Mouse (Mus musculus): ENCODE results near the gene Gda. TPM values are rescaled to one million over a fixed set of nuclear protein-coding genes. Genes with fewer than 3 reads are reported as not detected.

Gene Gda
- 5.8 and 6.9 TPM in 2 replicates for total RNA-seq (2014; rRNA removed)
- polyA plus RNA-seq (2015; fragmentation: Nextera tagmentation; extraction: Ambion mirVana) = 1.5 and 2.4 TPM in 2 replicates

DNA sequence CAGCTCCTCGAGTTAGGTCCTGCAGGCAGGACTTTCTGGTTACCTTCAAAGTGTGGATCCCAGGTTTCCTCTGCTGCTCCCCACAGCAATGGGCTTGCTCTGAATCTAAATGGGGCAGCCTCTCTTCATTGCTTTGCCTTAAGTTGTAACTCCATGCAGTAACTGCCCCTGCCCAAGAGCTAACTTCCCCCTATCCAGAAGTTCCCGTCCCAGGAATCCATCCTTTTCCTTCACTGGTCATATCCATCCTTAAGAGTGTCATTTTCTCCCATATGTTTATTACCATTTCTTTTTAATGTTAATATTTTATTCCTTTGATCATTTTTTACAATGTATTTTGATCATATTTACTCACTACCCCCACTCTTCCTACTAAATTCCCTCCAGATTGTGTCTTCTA is at the start of gene Gda:
Gda (minus strand) TSS at position 101 of the 400 bp plus-strand sequence.
- no peak for DNase-seq (ENCODE audit: low spot score)
- Histone ChIP-seq H3K9me3 (ENCODE audit: low read length) (no peaks in the 10 kb centered on the region), H3K4me2 (ENCODE audit: low read depth, low read length, poor library complexity, severe bottlenecking) (peak within 1 kb of the TSS; percentile 95), H3K4me1 (ENCODE audit: insufficient read depth, low read length) (peaks cover 4% of the 10 kb centered on the region; the same call in 1 of the 2 replicates), H3K36me3 (ENCODE audit: insufficient read depth, low read length) (no peaks in the 10 kb centered on the region), H3K4me3 (ENCODE audit: low read depth, low read length) (peak within 1 kb of the TSS; percentile 62), H3K27me3 (ENCODE audit: insufficient read depth, low read length) (peaks cover 7% of the 10 kb centered on the region; the same call in 1 of the 2 replicates), H3K27ac (ENCODE audit: low read depth, low read length) (no peak within 1 kb of the TSS), H3K9ac (replicated peaks; ENCODE audit: low read length, poor library complexity, severe bottlenecking) (peak within 1 kb of the TSS; percentile 50; the same call in 1 of the 2 replicates)
- no peak for ATAC-seq (ENCODE audit: low FRiP score)
- no peak for TF ChIP-seq CTCF (IDR thresholded peaks at IDR 0.05)
- 69% methylated on average over 2 of the region's 2 CpGs for WGBS

DNA sequence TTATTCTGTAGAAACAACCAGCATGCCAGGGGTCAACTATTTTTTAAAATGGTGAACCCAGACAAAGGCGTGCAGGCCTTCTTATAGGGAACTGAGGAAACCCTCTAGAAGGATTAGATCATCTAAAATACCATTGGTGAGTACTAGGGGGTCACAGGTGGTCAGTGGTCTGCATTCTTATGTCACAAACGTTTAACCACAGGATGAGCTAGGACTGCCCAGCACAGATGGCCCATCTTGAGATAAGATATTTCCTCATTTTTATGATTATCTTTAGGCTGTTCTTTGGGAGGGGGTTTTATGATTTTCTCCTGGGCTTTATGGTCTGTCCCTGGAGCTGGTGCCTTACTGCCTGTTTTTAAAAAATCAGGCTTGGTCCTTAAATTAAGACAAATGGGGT is 47.0 kb upstream of the Gda start:
- Histone ChIP-seq H3K36me3 (ENCODE audit: insufficient read depth, low read length) (no peaks in the 10 kb centered on the region), H3K4me1 (ENCODE audit: insufficient read depth, low read length) (no peaks in the 10 kb centered on the region), H3K9me3 (ENCODE audit: low read length) (no peaks in the 10 kb centered on the region), H3K9ac (replicated peaks; ENCODE audit: low read length, poor library complexity, severe bottlenecking) (no peak overlapping the region), H3K27me3 (ENCODE audit: insufficient read depth, low read length) (no peaks in the 10 kb centered on the region), H3K4me3 (ENCODE audit: low read depth, low read length) (no peak overlapping the region), H3K4me2 (ENCODE audit: low read depth, low read length, poor library complexity, severe bottlenecking) (no peak overlapping the region), H3K27ac (ENCODE audit: low read depth, low read length) (no peak overlapping the region)
- no peak for ATAC-seq (ENCODE audit: low FRiP score)
- DNase-seq (ENCODE audit: low spot score) = no peak
- TF ChIP-seq CTCF (IDR thresholded peaks at IDR 0.05) = no peak
- WGBS = 73% methylated on average over 2 of the region's 2 CpGs

DNA sequence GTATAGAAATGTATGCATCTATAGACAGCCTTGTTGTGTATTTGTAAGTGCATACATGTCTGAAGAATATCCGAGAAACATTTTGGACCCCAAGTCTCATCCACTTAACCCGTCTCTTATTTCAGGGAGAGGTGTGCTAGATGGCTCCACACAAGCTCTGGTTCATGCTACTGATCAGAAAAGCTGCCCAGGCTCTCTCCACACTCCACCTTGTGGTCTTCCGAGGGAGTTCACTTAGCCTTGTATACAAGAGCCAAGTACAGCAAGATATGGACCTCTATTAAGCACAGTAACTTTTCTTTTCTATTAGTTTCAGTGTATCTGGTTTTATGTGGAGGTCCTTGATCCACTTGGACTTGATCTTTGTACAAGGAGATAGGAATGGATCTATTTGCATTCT is 36.9 kb upstream of the Gda start:
- H3K4me3 ChIP-seq (ENCODE audit: low read depth, low read length) = no peak overlapping the region
- WGBS = 66% methylated on average over 3 of the region's 3 CpGs
- H3K9me3 ChIP-seq (ENCODE audit: low read length) = no peaks in the 10 kb centered on the region
- no peak overlapping the region for H3K27ac ChIP-seq (ENCODE audit: low read depth, low read length)
- DNase-seq (ENCODE audit: low spot score) (peak; percentile 40), ATAC-seq (ENCODE audit: low FRiP score) (no peak)
- H3K4me2 ChIP-seq (ENCODE audit: low read depth, low read length, poor library complexity, severe bottlenecking) = no peak overlapping the region
- no peaks in the 10 kb centered on the region for H3K4me1 ChIP-seq (ENCODE audit: insufficient read depth, low read length)
- no peaks in the 10 kb centered on the region for H3K36me3 ChIP-seq (ENCODE audit: insufficient read depth, low read length)
- no peak overlapping the region for H3K9ac ChIP-seq (replicated peaks; ENCODE audit: low read length, poor library complexity, severe bottlenecking)
- peak; percentile 65 for TF ChIP-seq CTCF (IDR thresholded peaks at IDR 0.05)
- no peaks in the 10 kb centered on the region for H3K27me3 ChIP-seq (ENCODE audit: insufficient read depth, low read length)

DNA sequence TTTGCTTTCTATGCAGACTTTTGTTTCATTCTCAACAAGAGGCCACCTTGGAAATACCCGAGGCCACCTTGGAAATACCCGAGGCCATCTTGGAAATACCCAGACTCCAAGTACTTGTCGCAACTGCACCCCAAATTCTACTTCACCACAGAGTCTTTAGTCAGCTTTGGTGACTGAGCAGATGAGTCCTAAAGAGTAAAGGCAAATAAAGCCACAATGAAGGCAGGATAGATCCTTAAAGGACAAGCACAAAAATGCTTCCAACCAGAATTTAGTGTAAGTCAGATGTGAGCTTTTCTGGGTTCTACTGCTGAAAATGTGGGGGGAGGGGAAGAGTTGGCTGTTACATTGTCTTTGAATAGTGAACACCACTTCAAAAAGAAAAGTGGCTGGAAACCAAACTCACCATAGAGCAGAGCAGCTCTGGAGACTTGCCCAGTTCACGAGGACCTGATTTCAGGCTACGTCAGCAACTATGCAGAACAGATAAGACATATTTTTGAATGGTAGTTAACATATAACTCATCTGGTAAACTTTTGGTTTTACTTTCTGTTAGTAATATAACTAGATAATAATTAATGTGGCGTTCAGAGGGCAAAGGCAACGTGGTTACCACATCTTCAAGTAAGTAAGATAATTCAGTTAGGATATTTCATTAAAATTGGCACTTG is 34.5 kb upstream of the Gda start:
- no peak for ATAC-seq (ENCODE audit: low FRiP score)
- WGBS = 91% methylated on average over 7 of the region's 7 CpGs

DNA sequence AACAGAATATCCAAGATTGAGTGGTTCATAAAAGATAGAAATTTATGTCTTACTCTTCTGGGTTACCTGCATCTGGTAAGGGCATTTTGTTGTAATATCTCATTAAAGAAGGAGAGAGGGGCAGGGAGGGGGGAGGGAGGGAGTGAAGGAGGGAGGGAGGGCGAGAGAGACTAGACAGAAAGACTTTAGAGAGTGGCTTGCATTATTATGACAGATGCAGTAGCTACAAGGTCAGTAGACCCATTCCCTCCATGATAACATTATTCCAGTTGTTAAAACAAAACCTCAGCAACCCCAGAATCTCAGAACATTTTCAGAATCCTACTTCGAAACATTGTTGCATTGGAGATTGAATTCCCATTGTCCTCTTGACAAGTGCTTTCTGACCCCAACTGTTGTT is 33.9 kb upstream of the Gda start:
- ATAC-seq (ENCODE audit: low FRiP score) (no peak), DNase-seq (ENCODE audit: low spot score) (no peak)
- H3K9me3 ChIP-seq (ENCODE audit: low read length) = no peaks in the 10 kb centered on the region
- no peaks in the 10 kb centered on the region for H3K4me1 ChIP-seq (ENCODE audit: insufficient read depth, low read length)
- no peak overlapping the region for H3K27ac ChIP-seq (ENCODE audit: low read depth, low read length)
- H3K4me3 ChIP-seq (ENCODE audit: low read depth, low read length) = no peak overlapping the region
- 74% methylated on average over 2 of the region's 2 CpGs for WGBS
- H3K4me2 ChIP-seq (ENCODE audit: low read depth, low read length, poor library complexity, severe bottlenecking) = no peak overlapping the region
- H3K27me3 ChIP-seq (ENCODE audit: insufficient read depth, low read length) = no peaks in the 10 kb centered on the region
- no peaks in the 10 kb centered on the region for H3K36me3 ChIP-seq (ENCODE audit: insufficient read depth, low read length)
- no peak for TF ChIP-seq CTCF (IDR thresholded peaks at IDR 0.05)
- H3K9ac ChIP-seq (replicated peaks; ENCODE audit: low read length, poor library complexity, severe bottlenecking) = no peak overlapping the region

More for the DNA sequence above, 34.5 kb upstream of the Gda start:
- H3K27ac ChIP-seq (ENCODE audit: low read depth, low read length) = no peak overlapping the region
- H3K9me3 ChIP-seq (ENCODE audit: low read length) = no peaks in the 10 kb centered on the region
- no peak overlapping the region for H3K9ac ChIP-seq (replicated peaks; ENCODE audit: low read length, poor library complexity, severe bottlenecking)
- TF ChIP-seq CTCF (IDR thresholded peaks at IDR 0.05) = no peak
- no peaks in the 10 kb centered on the region for H3K27me3 ChIP-seq (ENCODE audit: insufficient read depth, low read length)
- DNase-seq (ENCODE audit: low spot score) = no peak
- H3K36me3 ChIP-seq (ENCODE audit: insufficient read depth, low read length) = no peaks in the 10 kb centered on the region
- no peak overlapping the region for H3K4me3 ChIP-seq (ENCODE audit: low read depth, low read length)
- no peaks in the 10 kb centered on the region for H3K4me1 ChIP-seq (ENCODE audit: insufficient read depth, low read length)
- no peak overlapping the region for H3K4me2 ChIP-seq (ENCODE audit: low read depth, low read length, poor library complexity, severe bottlenecking)

DNA sequence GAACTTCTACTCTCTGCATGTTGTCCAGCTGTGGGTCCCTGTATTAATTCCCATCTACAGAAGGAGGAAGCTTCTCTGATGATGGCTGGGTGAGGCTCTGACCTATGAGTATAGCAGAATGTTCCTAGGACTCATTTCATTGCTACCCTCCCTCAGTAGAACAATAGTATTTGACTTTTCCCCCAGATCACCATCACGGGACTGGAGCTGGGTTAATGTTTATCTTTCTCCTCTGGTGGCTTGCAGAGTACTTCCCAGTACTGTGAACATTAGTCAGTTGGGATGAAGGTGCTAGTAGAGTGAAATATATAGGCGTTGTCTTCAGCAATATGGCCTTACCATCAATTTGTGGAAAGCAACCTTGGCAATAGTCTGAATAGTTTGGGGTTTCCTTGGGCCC is 31.5 kb upstream of the Gda start:
- H3K4me1 ChIP-seq (ENCODE audit: insufficient read depth, low read length) = no peaks in the 10 kb centered on the region
- 79% methylated on average over 2 of the region's 2 CpGs for WGBS
- no peak for ATAC-seq (ENCODE audit: low FRiP score)
- H3K4me3 ChIP-seq (ENCODE audit: low read depth, low read length) = no peak overlapping the region
- no peaks in the 10 kb centered on the region for H3K9me3 ChIP-seq (ENCODE audit: low read length)
- no peak overlapping the region for H3K9ac ChIP-seq (replicated peaks; ENCODE audit: low read length, poor library complexity, severe bottlenecking)
- no peaks in the 10 kb centered on the region for H3K27me3 ChIP-seq (ENCODE audit: insufficient read depth, low read length)
- DNase-seq (ENCODE audit: low spot score) = no peak
- H3K27ac ChIP-seq (ENCODE audit: low read depth, low read length) = no peak overlapping the region
- H3K36me3 ChIP-seq (ENCODE audit: insufficient read depth, low read length) = no peaks in the 10 kb centered on the region
- TF ChIP-seq CTCF (IDR thresholded peaks at IDR 0.05) = no peak
- no peak overlapping the region for H3K4me2 ChIP-seq (ENCODE audit: low read depth, low read length, poor library complexity, severe bottlenecking)

All from midbrain, postnatal 0 days (tissue).